Mouse (Mus musculus): ENCODE data around the gene Amt.
"Not testable (repeated sequence)": the region's sequence is repeated elsewhere in the genome, so short reads cannot be mapped to it uniquely, and the experiment has no call there.

Amt gene

DNA sequence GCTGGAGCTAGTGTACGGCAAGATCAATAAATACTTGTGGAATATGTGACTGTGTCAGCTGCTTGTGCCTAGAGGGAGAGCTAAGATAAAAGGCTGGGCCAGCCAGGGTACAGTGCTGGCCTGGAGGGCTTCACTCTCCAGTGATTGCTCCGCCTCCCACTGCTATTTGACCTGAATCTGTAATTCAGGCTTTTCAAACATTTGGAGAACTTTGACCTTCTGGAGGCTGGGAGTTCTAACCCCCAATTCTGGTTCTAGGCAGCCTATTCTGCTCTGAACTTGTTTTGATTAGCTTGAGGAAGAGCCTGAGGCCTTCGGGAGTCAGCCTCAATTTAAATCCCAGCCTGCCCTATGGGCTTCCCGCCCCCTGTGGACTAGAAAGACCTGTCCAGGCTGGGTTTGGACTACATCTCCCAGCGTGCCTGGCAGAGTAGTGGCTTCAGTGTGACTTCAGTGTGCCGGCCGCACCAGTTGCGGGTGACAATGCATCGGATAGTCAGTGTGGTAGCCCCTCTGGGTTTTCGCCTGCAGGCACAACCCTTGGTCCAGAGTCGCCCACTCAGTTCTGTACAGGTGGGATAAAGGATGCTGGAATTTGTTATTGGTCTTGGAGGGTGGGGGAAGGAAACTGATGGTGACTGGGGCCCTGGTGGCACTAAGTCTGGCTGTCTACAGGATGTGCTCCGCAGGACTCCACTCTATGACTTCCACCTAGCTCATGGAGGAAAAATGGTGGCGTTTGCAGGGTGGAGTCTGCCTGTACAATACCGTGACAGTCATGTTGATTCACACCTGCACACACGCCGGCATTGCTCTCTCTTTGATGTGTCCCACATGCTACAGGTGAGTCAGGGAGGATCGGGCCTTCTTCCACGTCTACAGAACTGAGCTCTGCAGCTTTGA lies at the start of gene Amt:
Amt (plus strand) TSS at position 401 of the 903 bp plus-strand sequence.
- CTCF ChIA-PET, result interaction anchor here (0.6 to 1.0 kb wide), 3 partner anchors 12 to 40 kb away, joined by 3 to 7 read pairs (median 3); no protein-coding TSS in a partner anchor

DNA sequence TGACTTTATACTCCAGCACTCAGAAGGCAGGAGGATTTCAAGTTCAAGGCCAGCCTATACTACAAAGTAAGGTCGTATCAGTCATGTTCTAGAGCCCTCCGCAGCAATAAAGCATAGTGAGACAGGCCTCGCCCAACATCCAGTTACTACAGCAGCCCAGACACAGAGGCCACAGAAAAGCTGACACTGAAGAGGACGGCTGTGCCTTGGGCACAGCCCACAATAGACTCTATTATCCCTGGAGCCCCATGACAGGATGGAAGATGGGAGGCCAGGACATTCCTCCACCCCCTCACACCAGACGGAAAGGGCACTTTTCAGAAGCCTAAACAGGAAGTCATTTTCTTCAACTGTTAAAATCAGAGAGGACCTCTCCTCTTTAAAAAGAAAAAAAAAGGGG lies 47.7 kb upstream of the Amt start:
- CTCF ChIA-PET, result no interaction called here

DNA sequence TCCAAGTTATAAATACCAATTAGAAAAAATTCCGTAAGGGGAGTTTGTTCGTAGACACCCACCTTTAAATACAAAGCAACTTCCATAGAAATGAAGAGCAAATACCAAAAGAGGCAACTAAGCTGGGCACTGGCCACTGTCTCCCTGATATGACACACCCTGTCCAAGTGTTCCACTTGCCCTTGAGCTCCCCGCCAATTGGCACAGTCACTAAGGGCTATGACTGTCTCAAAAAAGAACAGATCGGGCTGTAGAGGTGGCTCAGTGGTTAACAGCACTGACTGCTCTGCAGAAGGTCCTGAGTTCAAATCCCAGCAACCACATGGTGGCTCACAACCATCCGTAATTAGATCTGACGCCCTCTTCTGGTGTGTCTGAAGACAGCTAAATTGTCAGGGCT lies 44.8 kb upstream of the Amt start:
- CTCF ChIA-PET, result interaction anchor here (1.1 kb wide), 1 partner anchor 332 kb away, joined by 3 read pairs; no protein-coding TSS in a partner anchor

GRCm38 (mm10) chr9:108252766-108253165 lies 43.9 kb upstream of the Amt start:
- CTCF ChIA-PET, result no interaction called here

- CTCF ChIA-PET, result no interaction called here
These were observed 36.1 kb upstream of the Amt start for GRCm38 (mm10) chr9:108260526-108260925.

- CTCF ChIA-PET, result no interaction called here
These were observed 34.8 kb upstream of the Amt start for GRCm38 (mm10) chr9:108261865-108262264.

GRCm38 (mm10) chr9:108262494-108263049 lies 34.1 kb upstream of the Amt start:
- CTCF ChIA-PET, result interaction anchor here (0.6 kb wide), 1 partner anchor 84 kb away, joined by 3 read pairs; no protein-coding TSS in a partner anchor

DNA sequence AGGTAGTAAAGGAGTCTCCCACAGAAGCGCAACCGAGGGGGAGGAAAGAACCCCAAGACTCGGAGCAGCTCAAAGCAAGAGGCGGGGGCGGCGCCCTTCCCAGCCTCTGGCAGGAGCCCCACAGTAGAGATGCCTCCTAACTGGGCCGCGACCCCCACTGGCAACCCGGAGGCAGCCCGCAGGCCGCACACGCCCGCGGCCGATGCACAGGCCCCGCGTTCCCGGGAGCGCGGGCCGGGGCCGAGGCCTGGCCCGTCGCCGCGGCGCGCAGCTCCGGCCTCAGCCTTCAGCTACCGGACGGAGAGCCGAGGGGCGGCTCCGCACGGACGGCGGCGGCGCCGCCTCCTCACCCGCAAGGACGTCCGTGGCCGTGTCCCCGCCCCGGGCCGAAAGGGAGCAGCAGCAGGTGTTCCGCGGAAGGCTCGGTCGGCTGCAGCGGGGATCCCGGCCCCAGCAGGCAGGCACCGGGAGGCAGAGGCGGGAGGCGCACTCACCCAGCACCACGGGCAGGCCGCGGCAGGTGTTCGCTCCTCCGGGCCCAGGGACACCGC lies 33.4 kb upstream of the Amt start:
- CTCF ChIA-PET, result interaction anchor here (0.6 kb wide), 1 partner anchor 83 kb away, joined by 3 read pairs; no protein-coding TSS in a partner anchor

DNA sequence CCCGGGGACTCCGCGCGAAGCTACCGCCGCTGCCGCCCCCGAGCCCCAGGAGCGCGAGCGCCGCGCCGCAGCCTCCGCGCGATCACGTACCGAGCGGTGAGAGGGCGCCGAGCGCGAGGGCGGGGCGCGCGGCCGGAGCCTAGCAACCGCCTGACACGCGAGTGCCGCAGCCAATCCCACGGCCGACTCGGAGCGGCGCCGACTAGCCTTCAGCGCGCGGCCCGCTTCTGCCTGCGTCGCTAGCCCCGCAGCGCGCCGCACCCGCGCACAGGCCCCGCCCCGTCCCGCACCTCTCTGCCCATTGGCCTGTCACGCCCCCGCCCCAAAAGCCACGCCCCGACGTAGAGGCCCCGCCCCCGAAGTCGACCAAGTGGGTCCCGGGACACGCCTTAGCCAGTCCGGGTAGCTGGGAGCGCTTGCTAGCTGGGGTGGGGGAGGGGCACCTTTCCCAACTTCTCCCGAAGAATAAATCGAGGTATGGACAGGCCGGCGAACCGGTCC lies 32.9 kb upstream of the Amt start, which contains the start of gene Dag1:
Dag1 (minus strand) TSS at position 269 of the 501 bp plus-strand sequence.
- CTCF ChIA-PET, result no interaction called here

GRCm38 (mm10) chr9:108264191-108264921 lies 32.3 kb upstream of the Amt start:
- CTCF ChIA-PET, result no interaction called here

GRCm38 (mm10) chr9:108266261-108266935 lies 30.3 kb upstream of the Amt start:
- CTCF ChIA-PET, result interaction anchor here (0.6 to 0.7 kb wide), 3 partner anchors 42 to 62 kb away, joined by 4 to 7 read pairs (median 7); no protein-coding TSS in a partner anchor

- CTCF ChIA-PET, result no interaction called here
These were observed 29.0 kb upstream of the Amt start for GRCm38 (mm10) chr9:108267691-108268090.

GRCm38 (mm10) chr9:108268701-108269100 lies 28.0 kb upstream of the Amt start:
- CTCF ChIA-PET, result not testable (repeated sequence)

DNA sequence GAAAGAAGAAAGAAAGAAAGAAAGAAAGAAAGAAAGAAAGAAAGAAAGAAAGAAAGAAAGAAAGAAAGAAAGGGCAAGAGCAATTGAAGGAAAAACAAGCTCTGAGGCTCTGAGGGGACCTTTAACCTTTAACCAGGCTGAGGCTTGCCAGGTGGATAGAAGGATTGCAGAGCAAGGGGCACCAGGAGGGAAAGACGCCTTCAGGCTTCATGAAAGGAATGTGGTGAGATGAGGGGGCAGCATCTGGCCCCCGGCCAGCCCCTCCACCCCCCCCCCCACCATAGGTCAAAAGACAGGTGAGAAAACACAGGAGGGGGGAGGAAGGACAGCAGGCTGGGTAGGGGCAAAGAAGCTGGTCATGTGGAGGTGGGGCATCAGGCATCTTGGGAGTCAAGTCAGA lies 24.7 kb upstream of the Amt start:
- CTCF ChIA-PET, result interaction anchor here (0.7 kb wide), 2 partner anchors 16 to 25 kb away, joined by 3 read pairs; no protein-coding TSS in a partner anchor

- CTCF ChIA-PET, result interaction anchor here (0.7 kb wide), 1 partner anchor 15 kb away, joined by 3 read pairs; no protein-coding TSS in a partner anchor
These were observed 24.0 kb upstream of the Amt start for GRCm38 (mm10) chr9:108272691-108273090.

GRCm38 (mm10) chr9:108273485-108273884 lies 23.2 kb upstream of the Amt start:
- CTCF ChIA-PET, result no interaction called here

DNA sequence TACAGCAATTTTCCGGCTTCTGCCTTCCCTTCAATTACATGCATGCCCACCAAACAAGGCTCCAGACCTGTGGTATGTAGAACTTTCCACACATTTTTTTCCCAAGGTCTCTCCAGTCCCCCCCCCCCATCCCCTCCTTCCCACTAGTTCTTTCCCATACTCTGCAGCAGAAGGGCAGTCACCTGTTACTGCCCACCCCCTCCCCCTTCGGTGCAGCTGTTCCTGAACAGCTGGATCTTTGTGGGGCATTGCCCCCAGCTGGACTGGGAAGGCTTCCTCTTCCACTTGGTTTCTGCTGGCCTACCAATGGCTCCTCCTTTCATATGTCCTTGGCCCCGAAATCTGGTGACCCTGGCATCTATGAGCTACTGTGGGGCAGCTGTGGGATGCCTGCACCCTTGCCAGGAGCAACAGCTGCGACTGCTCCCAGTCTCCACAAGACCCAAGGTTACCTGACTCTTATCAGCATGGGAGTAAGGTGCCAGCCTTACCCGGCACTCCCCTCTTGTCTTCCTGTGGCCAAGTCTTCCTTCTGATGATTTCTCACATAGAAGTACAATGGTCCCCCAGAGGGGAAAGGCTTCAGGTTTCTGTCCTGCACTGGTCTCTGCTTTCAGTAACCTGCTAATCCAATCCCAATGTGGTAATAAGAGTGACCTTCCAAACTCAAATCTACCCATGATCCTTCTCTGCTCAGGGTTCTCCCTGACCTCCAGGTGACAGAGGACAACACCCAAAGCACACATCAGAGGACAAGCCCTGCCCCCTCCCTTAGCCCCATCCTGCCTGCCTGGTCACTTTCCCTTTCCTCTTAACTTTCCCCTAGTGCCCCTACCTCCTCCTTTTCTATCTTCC lies 21.9 kb upstream of the Amt start:
- CTCF ChIA-PET, result no interaction called here

DNA sequence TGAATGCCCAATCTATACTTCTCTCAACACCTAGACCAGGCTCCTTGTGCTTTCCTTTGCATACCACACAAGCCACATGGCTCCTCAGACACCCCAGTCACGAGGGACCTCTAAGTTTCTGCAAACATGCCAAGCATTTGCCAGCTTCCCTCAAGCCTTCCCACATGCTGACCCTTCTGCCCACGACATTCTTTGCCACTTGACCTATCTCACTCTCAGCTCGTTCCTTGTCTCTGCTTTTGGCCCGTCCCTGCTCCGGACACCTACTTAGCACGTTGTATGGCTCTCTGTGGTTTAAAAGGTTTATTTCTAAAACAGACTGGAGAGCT lies 21.4 kb upstream of the Amt start:
- CTCF ChIA-PET, result no interaction called here

- CTCF ChIA-PET, result interaction anchor here (0.6 to 0.7 kb wide), 2 partner anchors 25 to 71 kb away, joined by 3 read pairs; no protein-coding TSS in a partner anchor
These were observed 17.8 kb upstream of the Amt start for GRCm38 (mm10) chr9:108278697-108279450.

Measured in spleen, embryonic (tissue).